8 mouse cellular contexts compared by ENCODE assay signal in genomic region chr17:34604511-34605237, GRCm38 (mm10). TPM values are rescaled to one million over a fixed set of nuclear protein-coding genes. Genes with fewer than 3 reads are reported as not detected.
DNase-seq lines count a peak whose midpoint lies in the region; ATAC-seq lines count a peak whose summit lies in the region.

No protein-coding gene starts in this region.

- DNase-seq in heart, adult 11 months = peak; percentile 94
- no peak for DNase-seq in heart, postnatal 25 days (ENCODE audit: low spot score)
- peak; percentile 67 to 68 for DNase-seq in adrenal gland, postnatal 36 days
- DNase-seq in naive thymus-derived CD4-positive, alpha-beta T cell, adult 2 months (ENCODE audit: low read depth) = peak; percentile 60
- no peak for DNase-seq in cerebellum, adult 18-20 months

- H3K4me1 ChIP-seq in hindbrain, embryonic 12.5 days = peaks cover 47% of the 10 kb centered on the region
- H3K4me1 ChIP-seq in limb, embryonic 15.5 days = peaks cover 57% of the 10 kb centered on the region

- no peaks in the 10 kb centered on the region for H3K27me3 ChIP-seq in hindbrain, embryonic 12.5 days
- H3K27me3 ChIP-seq in limb, embryonic 15.5 days = no peaks in the 10 kb centered on the region

- intact Hi-C loops in heart, postnatal 25 days (cut with DNase I) = no loop called here

- no peaks in the 10 kb centered on the region for H3K9me3 ChIP-seq in hindbrain, embryonic 12.5 days (replicated peaks)
- no peaks in the 10 kb centered on the region for H3K9me3 ChIP-seq in limb, embryonic 15.5 days

- ATAC-seq in hindbrain, embryonic 12.5 days (ENCODE audit: low FRiP score) = no peak
- ATAC-seq in limb, embryonic 15.5 days (ENCODE audit: insufficient number of reproducible peaks, low FRiP score, low TSS enrichment, low read depth) = no peak
- ATAC-seq in cerebellum, adult (ENCODE audit: insufficient number of reproducible peaks, low FRiP score, low TSS enrichment) = no peak

- peak overlapping the region; percentile 98 for H3K4me2 ChIP-seq in hindbrain, embryonic 12.5 days (replicated peaks)
- peak overlapping the region; percentile 83 for H3K4me2 ChIP-seq in limb, embryonic 15.5 days

- H3K9ac ChIP-seq in hindbrain, embryonic 12.5 days = peak overlapping the region; percentile 100
- peak overlapping the region; percentile 45; the same call in 1 of the 2 replicates for H3K9ac ChIP-seq in limb, embryonic 15.5 days

- peaks cover 18% of the 10 kb centered on the region for H3K36me3 ChIP-seq in hindbrain, embryonic 12.5 days
- H3K36me3 ChIP-seq in limb, embryonic 15.5 days = peaks cover 28% of the 10 kb centered on the region

- peak overlapping the region; percentile 96 for H3K4me3 ChIP-seq in hindbrain, embryonic 12.5 days
- H3K4me3 ChIP-seq in limb, embryonic 15.5 days = peak overlapping the region; percentile 84

- WGBS in hindbrain, embryonic 12.5 days = 20% methylated on average over 24 of the region's 24 CpGs
- 10% methylated on average over 24 of the region's 24 CpGs for WGBS in limb, embryonic 15.5 days

- peak overlapping the region; percentile 94 for H3K27ac ChIP-seq in hindbrain, embryonic 12.5 days
- peak overlapping the region; percentile 89 for H3K27ac ChIP-seq in limb, embryonic 15.5 days

RNA-seq across cellular contexts. Expression of gene Agpat1, which starts 0.6 kb away (rescaled TPM):
- 10 to 100 TPM; 65.8 to 66.8 TPM for total RNA-seq in heart, postnatal 25 days (2021)
- 100 to 1,000 TPM in 1 of 2 experiments, 10 to 100 TPM in 1; 99.4 to 109 TPM for total RNA-seq in adrenal gland, postnatal 36 days (2021)
- polyA plus RNA-seq in hindbrain, embryonic 12.5 days (2016; fragmentation: Nextera tagmentation; extraction: Ambion mirVana) = 76.9 and 79.0 TPM in 2 replicates
- polyA plus RNA-seq in limb, embryonic 15.5 days (2015; fragmentation: Nextera tagmentation; extraction: Ambion mirVana) = 45.8 and 50.6 TPM in 2 replicates

RNA-seq across cellular contexts. Expression of gene Rnf5, which starts 1.2 kb away (rescaled TPM):
- total RNA-seq in heart, postnatal 25 days (2021) = 10 to 100 TPM; 34.9 to 35.0 TPM
- 10 to 100 TPM; 67.7 to 86.5 TPM for total RNA-seq in adrenal gland, postnatal 36 days (2021)
- polyA plus RNA-seq in hindbrain, embryonic 12.5 days (2016; fragmentation: Nextera tagmentation; extraction: Ambion mirVana) = 214 and 228 TPM in 2 replicates
- polyA plus RNA-seq in limb, embryonic 15.5 days (2015; fragmentation: Nextera tagmentation; extraction: Ambion mirVana) = 107 and 111 TPM in 2 replicates

RNA-seq across cellular contexts. Expression of gene Ager, which starts 7.0 kb away (rescaled TPM):
- under 1 TPM in 1 of 2 experiments, not detected in 1; 0.56 TPM for total RNA-seq in heart, postnatal 25 days (2021)
- total RNA-seq in adrenal gland, postnatal 36 days (2021) = under 1 TPM; 0.82 to 0.99 TPM
- 1.9 and 2.9 TPM in 2 replicates for polyA plus RNA-seq in hindbrain, embryonic 12.5 days (2016; fragmentation: Nextera tagmentation; extraction: Ambion mirVana)
- 2.0 and 2.5 TPM in 2 replicates for polyA plus RNA-seq in limb, embryonic 15.5 days (2015; fragmentation: Nextera tagmentation; extraction: Ambion mirVana)

RNA-seq across cellular contexts. Expression of gene Egfl8, which starts 11.1 kb away (rescaled TPM):
- total RNA-seq in heart, postnatal 25 days (2021) = 1 to 10 TPM; 1.7 to 1.8 TPM
- total RNA-seq in adrenal gland, postnatal 36 days (2021) = 1 to 10 TPM; 2.9 to 4.6 TPM
- polyA plus RNA-seq in hindbrain, embryonic 12.5 days (2016; fragmentation: Nextera tagmentation; extraction: Ambion mirVana) = 5.3 and 7.4 TPM in 2 replicates
- 8.3 and 13.4 TPM in 2 replicates for polyA plus RNA-seq in limb, embryonic 15.5 days (2015; fragmentation: Nextera tagmentation; extraction: Ambion mirVana)

RNA-seq across cellular contexts. Expression of gene Pbx2, which starts 13.6 kb away (rescaled TPM):
- 10 to 100 TPM; 17.6 to 17.8 TPM for total RNA-seq in heart, postnatal 25 days (2021)
- total RNA-seq in adrenal gland, postnatal 36 days (2021) = 10 to 100 TPM; 34.7 to 41.4 TPM
- 17.9 and 18.7 TPM in 2 replicates for polyA plus RNA-seq in hindbrain, embryonic 12.5 days (2016; fragmentation: Nextera tagmentation; extraction: Ambion mirVana)
- 9.6 and 9.8 TPM in 2 replicates for polyA plus RNA-seq in limb, embryonic 15.5 days (2015; fragmentation: Nextera tagmentation; extraction: Ambion mirVana)

Comparison
In these comparisons a context has a peak if more than half of its experiments do, and no peak if none do; other contexts are left out.
1. DNase-seq: peak in heart, adult 11 months (single experiment), adrenal gland, postnatal 36 days (2 of 2) and naive thymus-derived CD4-positive, alpha-beta T cell, adult 2 months (single experiment); none in heart, postnatal 25 days (single experiment) and cerebellum, adult 18-20 months (0 of 2).